Mouse (Mus musculus): ENCODE data around the gene E030025P04Rik. TPM values are rescaled to one million over a fixed set of nuclear protein-coding genes. Genes with fewer than 3 reads are reported as not detected.

Gene E030025P04Rik
- total and polyA plus RNA-seq, 3 experiments = not detected

GRCm38 (mm10) chr11:109126482-109126881, 17.7 kb downstream of the E030025P04Rik start:
- H3K4me3 ChIP-seq (ENCODE audit: low read depth, low read length) = no peak overlapping the region
- TF ChIP-seq GATA2 (IDR thresholded peaks at IDR 0.05; ENCODE audit: borderline replicate concordance, low read depth, low read length) (no peak), TAL1 (conservative IDR thresholded peaks at IDR 0.05; ENCODE audit: low read depth, low read length) (no peak), POLR2AphosphoS5 (IDR thresholded peaks at IDR 0.05; ENCODE audit: insufficient replicate concordance, low read depth, low read length) (no peak), CTCF (IDR thresholded peaks at IDR 0.05; ENCODE audit: low read depth, low read length) (no peak), GATA1 (IDR thresholded peaks at IDR 0.05; ENCODE audit: borderline replicate concordance, low read length) (no peak)
- peaks cover 44% of the 10 kb centered on the region for H3K9me3 ChIP-seq (replicated peaks)
- no peak for DNase-seq (ENCODE audit: low spot score)
- H3K36me3 ChIP-seq (replicated peaks) = no peaks in the 10 kb centered on the region
- H3K27me3 ChIP-seq (ENCODE audit: insufficient read depth, low read length) = no peaks in the 10 kb centered on the region
- no peak for ATAC-seq (ENCODE audit: extremely low read depth, insufficient number of reproducible peaks, low FRiP score, poor library complexity, severe bottlenecking)
- H3K4me1 ChIP-seq (ENCODE audit: insufficient read depth, low read depth, low read length) = no peaks in the 10 kb centered on the region

DNA sequence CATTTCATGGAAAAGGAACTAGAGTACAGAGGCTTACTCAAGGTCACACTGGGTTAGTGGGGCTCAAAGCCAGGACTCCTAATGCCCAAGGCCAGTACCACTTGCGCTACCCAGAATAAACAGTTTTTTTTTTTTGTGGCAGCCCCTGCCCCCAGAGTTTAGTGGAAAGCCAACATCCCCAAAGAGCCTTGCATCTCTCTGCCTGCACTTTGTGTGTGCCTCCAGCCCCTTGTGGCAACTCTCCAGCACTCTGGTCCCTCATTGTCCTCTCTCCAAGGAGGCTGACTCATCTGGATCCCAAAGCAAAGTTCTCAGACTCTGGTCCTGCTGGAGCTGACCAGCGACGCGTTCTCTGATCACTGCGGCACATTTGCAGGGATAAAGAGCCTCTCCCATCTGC, 18.7 kb downstream of the E030025P04Rik start:
- TF ChIP-seq TAL1 (conservative IDR thresholded peaks at IDR 0.05; ENCODE audit: low read depth, low read length) = no peak
- H3K9me3 ChIP-seq (replicated peaks) = peaks cover 40% of the 10 kb centered on the region
- H3K36me3 ChIP-seq (replicated peaks) = no peaks in the 10 kb centered on the region
- ATAC-seq (ENCODE audit: extremely low read depth, insufficient number of reproducible peaks, low FRiP score, poor library complexity, severe bottlenecking) (no peak), DNase-seq (ENCODE audit: low spot score) (no peak)
- no peak overlapping the region for H3K4me3 ChIP-seq (ENCODE audit: low read depth, low read length)
- H3K4me1 ChIP-seq (ENCODE audit: insufficient read depth, low read depth, low read length) = no peaks in the 10 kb centered on the region
- no peaks in the 10 kb centered on the region for H3K27me3 ChIP-seq (ENCODE audit: insufficient read depth, low read length)

- H3K27me3 ChIP-seq (ENCODE audit: insufficient read depth, low read length) = no peaks in the 10 kb centered on the region
- H3K9me3 ChIP-seq (replicated peaks) = peaks cover 44% of the 10 kb centered on the region
- no peaks in the 10 kb centered on the region for H3K4me1 ChIP-seq (ENCODE audit: insufficient read depth, low read depth, low read length)
- no peak for TF ChIP-seq TAL1 (conservative IDR thresholded peaks at IDR 0.05; ENCODE audit: low read depth, low read length)
- no peak for TF ChIP-seq CTCF (IDR thresholded peaks at IDR 0.05; ENCODE audit: low read depth, low read length)
- no peak for TF ChIP-seq GATA1 (IDR thresholded peaks at IDR 0.05; ENCODE audit: borderline replicate concordance, low read length)
- TF ChIP-seq GATA2 (IDR thresholded peaks at IDR 0.05; ENCODE audit: borderline replicate concordance, low read depth, low read length) = no peak
- no peak for TF ChIP-seq POLR2AphosphoS5 (IDR thresholded peaks at IDR 0.05; ENCODE audit: insufficient replicate concordance, low read depth, low read length)
- DNase-seq (ENCODE audit: low spot score) (no peak), ATAC-seq (ENCODE audit: extremely low read depth, insufficient number of reproducible peaks, low FRiP score, poor library complexity, severe bottlenecking) (no peak)
- H3K36me3 ChIP-seq (replicated peaks) = no peaks in the 10 kb centered on the region
- H3K4me3 ChIP-seq (ENCODE audit: low read depth, low read length) = no peak overlapping the region
Measured at GRCm38 (mm10) chr11:109124284-109124683, 19.9 kb downstream of the E030025P04Rik start.

GRCm38 (mm10) chr11:109109826-109110346, 34.3 kb downstream of the E030025P04Rik start:
- peaks cover 75% of the 10 kb centered on the region for H3K9me3 ChIP-seq (replicated peaks)
- no peak for ATAC-seq (ENCODE audit: extremely low read depth, insufficient number of reproducible peaks, low FRiP score, poor library complexity, severe bottlenecking)

GRCm38 (mm10) chr11:109109056-109109455, 35.1 kb downstream of the E030025P04Rik start:
- no peak overlapping the region for H3K4me3 ChIP-seq (ENCODE audit: low read depth, low read length)
- ATAC-seq (ENCODE audit: extremely low read depth, insufficient number of reproducible peaks, low FRiP score, poor library complexity, severe bottlenecking) (no peak), DNase-seq (ENCODE audit: low spot score) (no peak)
- H3K4me1 ChIP-seq (ENCODE audit: insufficient read depth, low read depth, low read length) = no peaks in the 10 kb centered on the region
- H3K27me3 ChIP-seq (ENCODE audit: insufficient read depth, low read length) = no peaks in the 10 kb centered on the region
- peaks cover 71% of the 10 kb centered on the region for H3K9me3 ChIP-seq (replicated peaks)
- TF ChIP-seq POLR2AphosphoS5 (IDR thresholded peaks at IDR 0.05; ENCODE audit: insufficient replicate concordance, low read depth, low read length) = no peak; the same call in 1 of the 2 replicates
- no peak for TF ChIP-seq TAL1 (conservative IDR thresholded peaks at IDR 0.05; ENCODE audit: low read depth, low read length)
- no peak for TF ChIP-seq GATA2 (IDR thresholded peaks at IDR 0.05; ENCODE audit: borderline replicate concordance, low read depth, low read length)
- TF ChIP-seq CTCF (IDR thresholded peaks at IDR 0.05; ENCODE audit: low read depth, low read length) = no peak
- no peak for TF ChIP-seq GATA1 (IDR thresholded peaks at IDR 0.05; ENCODE audit: borderline replicate concordance, low read length)
- H3K36me3 ChIP-seq (replicated peaks) = no peaks in the 10 kb centered on the region

More at GRCm38 (mm10) chr11:109109826-109110346, 34.3 kb downstream of the E030025P04Rik start:
- H3K4me1 ChIP-seq (ENCODE audit: insufficient read depth, low read depth, low read length) = no peaks in the 10 kb centered on the region
- no peak for TF ChIP-seq GATA1 (IDR thresholded peaks at IDR 0.05; ENCODE audit: borderline replicate concordance, low read length)
- TF ChIP-seq POLR2AphosphoS5 (IDR thresholded peaks at IDR 0.05; ENCODE audit: insufficient replicate concordance, low read depth, low read length) = no peak
- no peak for TF ChIP-seq CTCF (IDR thresholded peaks at IDR 0.05; ENCODE audit: low read depth, low read length)
- no peak for TF ChIP-seq TAL1 (conservative IDR thresholded peaks at IDR 0.05; ENCODE audit: low read depth, low read length)
- DNase-seq (ENCODE audit: low spot score) = no peak
- no peaks in the 10 kb centered on the region for H3K36me3 ChIP-seq (replicated peaks)
- H3K27me3 ChIP-seq (ENCODE audit: insufficient read depth, low read length) = no peaks in the 10 kb centered on the region
- no peak overlapping the region for H3K4me3 ChIP-seq (ENCODE audit: low read depth, low read length)

DNA sequence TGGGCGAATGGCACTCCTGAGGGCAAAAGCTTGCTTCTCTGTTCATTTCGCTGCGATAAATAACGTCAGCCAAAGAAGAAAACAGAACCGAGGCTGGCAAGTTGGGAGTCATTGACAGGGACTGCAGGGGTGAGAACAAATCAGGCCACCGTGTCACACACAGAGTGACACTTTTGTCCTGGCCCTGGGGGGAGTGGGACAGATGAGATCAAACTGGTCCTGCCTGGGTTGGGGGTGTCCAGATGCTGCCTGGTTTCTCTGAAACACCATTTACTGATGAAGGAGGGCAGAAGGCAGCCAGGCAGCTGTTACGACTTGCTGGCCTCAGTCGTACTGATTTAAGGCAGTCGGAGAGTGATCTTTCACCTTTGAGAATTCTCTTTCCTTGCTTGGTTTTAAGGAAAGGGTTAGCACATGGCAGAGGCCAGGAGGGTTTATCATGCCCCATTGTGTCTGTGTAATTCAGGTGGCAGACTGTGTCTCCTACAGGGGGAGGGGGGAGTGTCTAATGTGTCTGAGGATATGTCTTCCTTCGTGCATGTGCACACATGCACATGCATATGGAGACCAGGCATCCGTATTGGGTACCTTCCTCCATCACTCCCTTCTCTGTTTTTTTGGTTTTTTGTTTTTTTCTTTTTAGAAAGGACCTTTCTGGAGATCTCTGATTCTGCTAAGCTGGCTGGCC, 36.5 kb downstream of the E030025P04Rik start:
- no peaks in the 10 kb centered on the region for H3K36me3 ChIP-seq (replicated peaks)
- DNase-seq (ENCODE audit: low spot score) = no peak
- no peak overlapping the region for H3K4me3 ChIP-seq (ENCODE audit: low read depth, low read length)
- no peaks in the 10 kb centered on the region for H3K4me1 ChIP-seq (ENCODE audit: insufficient read depth, low read depth, low read length)
- no peak for TF ChIP-seq POLR2AphosphoS5 (IDR thresholded peaks at IDR 0.05; ENCODE audit: insufficient replicate concordance, low read depth, low read length)
- no peak for TF ChIP-seq GATA2 (IDR thresholded peaks at IDR 0.05; ENCODE audit: borderline replicate concordance, low read depth, low read length)
- no peak for TF ChIP-seq GATA1 (IDR thresholded peaks at IDR 0.05; ENCODE audit: borderline replicate concordance, low read length)
- TF ChIP-seq CTCF (IDR thresholded peaks at IDR 0.05; ENCODE audit: low read depth, low read length) = no peak
- TF ChIP-seq TAL1 (conservative IDR thresholded peaks at IDR 0.05; ENCODE audit: low read depth, low read length) = no peak
- no peaks in the 10 kb centered on the region for H3K27me3 ChIP-seq (ENCODE audit: insufficient read depth, low read length)
- peaks cover 70% of the 10 kb centered on the region for H3K9me3 ChIP-seq (replicated peaks)
- ATAC-seq (ENCODE audit: extremely low read depth, insufficient number of reproducible peaks, low FRiP score, poor library complexity, severe bottlenecking) = no peak
